Mouse (Mus musculus) testis, adult 2 months (tissue): ENCODE measurements at regions not wholly inside any gene's neighbourhood (a gene's known extent, or its start where the extent isn't known, plus 50 kb on each side); places are given as distances from the start of the nearest gene placed in this dataset.

Experiments used
- H3K27ac ChIP-seq: fragments of 200-500 bp; 2 replicates; pipeline ENCODE4 v1.5.1; 2012; ENCODE audit warnings: low read depth, low read length; ENCODE audit not compliant: control insufficient read depth, insufficient read depth
- H3K27me3 ChIP-seq: fragments of 200-500 bp; 2 replicates; pipeline ENCODE4 v1.6.1; 2012; ENCODE audit warnings: mild to moderate bottlenecking, low read length, moderate library complexity; ENCODE audit not compliant: control insufficient read depth, insufficient read depth
- H3K36me3 ChIP-seq: fragments of 200-500 bp; 2 replicates; pipeline ENCODE4 v1.6.1; 2012; ENCODE audit warnings: mild to moderate bottlenecking, low read length; ENCODE audit not compliant: control insufficient read depth, insufficient read depth
- H3K4me1 ChIP-seq: fragments of 200-500 bp; 2 replicates; pipeline ENCODE4 v1.6.1; 2012; ENCODE audit warnings: low read length; ENCODE audit not compliant: control insufficient read depth, insufficient read depth
- H3K4me3 ChIP-seq: fragments of 200-500 bp; 2 replicates; pipeline ENCODE4 v1.5.1; 2012; ENCODE audit warnings: low read depth, mild to moderate bottlenecking, low read length, moderate library complexity, mixed read lengths; ENCODE audit not compliant: control insufficient read depth
- CTCF ChIP-seq: fragments of 200-500 bp; IDR thresholded peaks from 2 replicates; pipeline ENCODE4 v1.5.1; 2012; ENCODE audit warnings: low read depth, mild to moderate bottlenecking, inconsistent platforms, low read length, moderate library complexity; ENCODE audit not compliant: control insufficient read depth, insufficient read depth, insufficient replicate concordance
- POLR2A ChIP-seq: fragments of 200-500 bp; IDR thresholded peaks from 2 replicates; pipeline ENCODE4 v1.6.1; 2012; ENCODE audit warnings: low read depth, mild to moderate bottlenecking, inconsistent platforms, low read length, moderate library complexity; ENCODE audit not compliant: control insufficient read depth

DNA sequence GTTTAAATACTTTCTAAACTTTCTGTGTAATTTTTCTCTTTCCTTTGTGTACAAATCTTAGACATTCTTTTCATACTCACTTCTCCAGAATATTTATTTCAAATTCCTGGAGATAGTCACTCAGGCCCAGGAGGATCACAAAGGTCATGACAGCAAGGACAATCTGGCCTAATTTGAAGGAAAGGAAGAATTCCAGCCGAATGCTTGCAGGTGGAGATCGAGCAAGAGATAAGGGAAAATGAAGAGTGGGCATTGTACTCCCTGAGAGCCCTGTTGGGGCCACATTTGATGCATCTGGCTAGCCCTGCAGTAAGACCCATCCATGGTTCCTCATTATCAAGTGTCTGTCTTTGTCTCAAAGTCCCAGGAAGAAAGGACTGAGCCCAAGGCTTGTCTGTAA, 66.0 kb upstream of the Jazf1 start:
- no peaks in the 10 kb centered on the region for H3K36me3 ChIP-seq
- TF ChIP-seq CTCF = no peak
- TF ChIP-seq POLR2A = no peak
- H3K27me3 ChIP-seq = no peaks in the 10 kb centered on the region
- H3K27ac ChIP-seq = no peak overlapping the region
- H3K4me3 ChIP-seq = no peak overlapping the region
- H3K4me1 ChIP-seq = no peaks in the 10 kb centered on the region; the same call in 1 of the 2 replicates

DNA sequence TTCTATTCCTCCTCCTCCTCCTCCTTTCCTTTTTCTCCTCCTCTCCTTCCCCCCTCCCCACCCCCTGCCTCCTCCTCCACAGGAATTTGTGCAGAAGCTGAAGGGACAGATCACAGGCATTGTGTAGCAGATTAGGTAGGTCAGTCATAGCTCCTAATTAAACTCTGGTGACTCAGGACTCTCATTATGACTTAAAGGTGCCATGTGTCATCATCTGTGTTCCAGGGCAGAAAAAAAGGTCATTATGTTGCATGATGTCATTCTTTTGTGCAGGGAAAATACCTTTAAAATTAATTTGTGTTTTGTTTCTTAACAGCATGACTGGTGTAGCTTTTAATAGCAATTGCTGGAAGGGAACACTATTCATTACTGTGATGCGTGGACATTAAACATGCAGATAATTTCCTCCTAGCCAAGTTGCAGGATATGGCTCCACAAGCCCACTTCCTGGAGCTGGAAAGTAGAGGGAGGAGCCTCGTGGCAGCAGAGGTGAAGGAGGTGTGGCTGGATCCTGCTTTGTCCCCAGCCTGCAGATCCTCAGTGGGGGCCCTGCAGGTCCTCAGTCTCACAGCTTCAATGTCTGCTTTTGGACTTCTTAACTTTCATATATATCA, 62.4 kb upstream of the Jazf1 start:
- no peaks in the 10 kb centered on the region for H3K36me3 ChIP-seq
- TF ChIP-seq CTCF (no peak), POLR2A (no peak)
- no peak overlapping the region for H3K27ac ChIP-seq
- no peaks in the 10 kb centered on the region for H3K4me1 ChIP-seq
- no peak overlapping the region for H3K4me3 ChIP-seq
- no peaks in the 10 kb centered on the region for H3K27me3 ChIP-seq

DNA sequence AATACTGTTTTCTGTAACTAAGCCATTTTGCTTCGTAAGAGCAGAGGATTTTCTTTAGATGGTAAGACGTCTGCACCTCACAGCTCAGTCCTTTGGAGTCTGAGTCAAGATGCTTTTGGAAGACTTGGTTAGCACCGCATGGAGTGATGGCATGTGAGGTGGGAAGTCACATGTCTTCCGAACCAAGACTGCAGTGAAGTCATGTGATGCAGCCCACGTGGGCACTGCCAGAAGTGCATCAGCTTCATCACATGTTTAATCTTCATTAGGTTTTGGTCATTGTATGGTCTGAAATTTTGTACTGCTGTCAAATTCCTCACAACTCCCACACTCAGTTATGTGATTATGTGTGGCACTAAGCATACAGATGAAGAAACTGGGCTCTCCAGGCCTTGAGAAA, 58.3 kb upstream of the Jazf1 start:
- TF ChIP-seq POLR2A (no peak), CTCF (no peak)
- Histone ChIP-seq H3K27me3 (no peaks in the 10 kb centered on the region), H3K4me1 (peaks cover 2% of the 10 kb centered on the region), H3K36me3 (no peaks in the 10 kb centered on the region), H3K27ac (no peak overlapping the region), H3K4me3 (no peak overlapping the region)

DNA sequence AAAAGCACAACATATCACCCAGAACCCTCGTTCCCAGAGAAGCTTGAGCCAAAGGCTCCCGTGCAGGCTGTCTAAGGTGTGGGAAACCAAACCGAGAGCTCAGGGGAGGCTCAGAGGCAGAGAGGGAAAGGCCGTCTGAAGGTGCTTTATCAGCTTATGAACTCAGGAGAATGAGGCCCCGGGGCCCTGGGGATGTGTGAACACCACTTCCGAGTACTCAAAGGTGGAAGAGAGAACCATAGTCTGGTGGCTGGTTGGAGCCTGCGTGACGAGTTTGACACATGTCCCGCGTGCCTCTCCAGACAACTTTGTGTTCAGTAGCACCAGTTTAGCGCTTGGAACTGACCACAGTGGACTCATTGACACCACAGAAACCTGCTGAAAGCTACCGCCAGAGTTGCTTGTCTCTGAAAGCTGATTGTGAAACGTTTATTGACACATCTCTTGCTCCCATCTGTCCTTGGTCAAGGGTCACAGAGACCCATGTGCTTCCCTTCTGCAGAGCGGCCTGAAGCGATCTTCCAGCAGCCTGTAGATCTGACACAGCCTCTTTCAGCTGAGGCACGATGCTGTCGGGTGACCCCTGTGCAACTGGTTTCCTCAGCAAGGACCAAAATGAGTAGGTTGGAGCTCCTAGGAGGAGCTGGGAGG, 56.5 kb upstream of the Jazf1 start:
- TF ChIP-seq CTCF = no peak
- TF ChIP-seq POLR2A = no peak
- Histone ChIP-seq H3K4me3 (peak overlapping the region; percentile 6; the same call in 1 of the 2 replicates), H3K4me1 (peaks cover 2% of the 10 kb centered on the region), H3K36me3 (no peaks in the 10 kb centered on the region), H3K27me3 (no peaks in the 10 kb centered on the region), H3K27ac (no peak overlapping the region)

DNA sequence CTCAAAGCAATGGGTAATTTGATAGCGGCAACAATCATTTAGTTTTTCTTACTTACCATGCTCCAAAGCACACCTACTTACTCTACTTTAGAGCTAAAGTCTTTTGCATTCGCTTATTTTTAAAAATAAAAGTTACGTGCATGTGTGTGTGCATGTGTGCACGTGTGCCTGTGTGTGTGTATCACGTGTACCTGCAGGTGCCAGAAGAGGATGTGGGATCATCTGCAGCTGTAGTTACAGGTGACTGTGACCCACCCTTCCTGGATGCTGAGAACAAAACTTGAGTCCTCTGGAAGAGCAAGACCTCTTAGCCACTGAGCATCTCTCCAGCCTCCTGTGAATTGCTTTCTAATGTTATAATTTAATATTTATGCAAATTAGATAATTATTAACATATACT, 52.0 kb upstream of the Jazf1 start:
- TF ChIP-seq POLR2A (no peak), CTCF (no peak)
- Histone ChIP-seq H3K4me3 (no peak overlapping the region), H3K27ac (no peak overlapping the region), H3K27me3 (no peaks in the 10 kb centered on the region), H3K4me1 (peaks cover 2% of the 10 kb centered on the region), H3K36me3 (no peaks in the 10 kb centered on the region)
